Mouse (Mus musculus): ENCODE measurements around the gene Metap2. TPM values are rescaled to one million over a fixed set of nuclear protein-coding genes. Genes with fewer than 3 reads are reported as not detected.

Metap2 gene
- polyA plus RNA-seq, 1 experiment from 2014 or later: 169 TPM

DNA sequence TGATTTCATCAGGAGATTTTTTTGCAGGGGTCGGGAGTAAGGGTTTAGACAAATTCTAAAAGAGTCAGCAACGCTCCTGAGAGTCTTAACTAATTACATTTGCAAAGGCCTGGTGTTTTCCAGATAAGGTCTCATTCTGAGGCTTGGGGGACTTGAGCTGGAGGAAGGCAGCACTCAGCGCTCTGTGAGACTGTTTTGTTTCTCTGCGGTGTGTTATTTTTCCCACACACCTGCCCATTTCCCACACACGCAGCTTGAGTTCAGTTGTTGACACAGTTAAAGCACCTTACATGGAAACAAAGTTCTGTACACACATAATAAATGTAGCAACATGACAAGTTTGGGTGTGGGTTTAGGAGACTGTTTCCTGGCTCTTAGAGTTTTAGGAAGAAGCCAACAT lies 35.1 kb upstream of the Metap2 start:
- ATAC-seq: no peak
- 64% methylated on average over 5 of the region's 5 CpGs for WGBS

DNA sequence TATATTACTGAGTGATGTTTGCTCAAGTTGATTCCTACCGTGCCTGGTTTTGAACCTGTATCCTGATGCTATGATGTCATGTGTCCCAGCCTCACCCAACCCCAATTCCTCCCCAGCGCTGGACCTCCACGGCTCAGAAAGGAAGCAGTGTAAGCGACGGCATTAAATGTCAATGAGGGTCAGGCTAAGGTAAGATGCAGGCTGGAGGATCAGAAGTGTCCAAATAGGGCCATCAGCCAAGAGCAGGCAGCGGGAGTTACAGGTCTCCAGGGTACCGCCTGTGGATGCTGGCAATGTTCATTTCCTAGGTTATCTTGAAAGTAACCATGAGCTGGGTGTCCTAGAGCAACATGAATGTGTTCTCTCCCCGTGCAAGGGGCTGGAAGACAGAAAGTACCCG lies 34.5 kb upstream of the Metap2 start:
- Histone ChIP-seq H3K27me3 (replicated peaks; ENCODE audit: control insufficient read depth, insufficient read depth, low read length) (no peaks in the 10 kb centered on the region), H3K4me1 (ENCODE audit: control insufficient read depth, insufficient read depth, low read length) (no peaks in the 10 kb centered on the region), H3K4me3 (ENCODE audit: low read length) (no peak overlapping the region), H3K27ac (ENCODE audit: low read length) (no peak overlapping the region), H3K4me2 (ENCODE audit: low read depth, low read length) (no peak overlapping the region), H3K36me3 (ENCODE audit: control insufficient read depth, insufficient read depth, low read length) (no peaks in the 10 kb centered on the region), H3K9me3 (ENCODE audit: control insufficient read depth, low read length) (no peaks in the 10 kb centered on the region), H3K9ac (ENCODE audit: low read depth, low read length) (no peak overlapping the region)
- no peak for ATAC-seq
- WGBS: 72% methylated on average over 9 of the region's 9 CpGs

More for the DNA sequence above, 35.1 kb upstream of the Metap2 start:
- no peaks in the 10 kb centered on the region for H3K4me1 ChIP-seq (ENCODE audit: control insufficient read depth, insufficient read depth, low read length)
- H3K27ac ChIP-seq (ENCODE audit: low read length): no peak overlapping the region
- no peak overlapping the region for H3K9ac ChIP-seq (ENCODE audit: low read depth, low read length)
- H3K36me3 ChIP-seq (ENCODE audit: control insufficient read depth, insufficient read depth, low read length): no peaks in the 10 kb centered on the region
- H3K27me3 ChIP-seq (replicated peaks; ENCODE audit: control insufficient read depth, insufficient read depth, low read length): no peaks in the 10 kb centered on the region
- H3K4me3 ChIP-seq (ENCODE audit: low read length): no peak overlapping the region
- H3K4me2 ChIP-seq (ENCODE audit: low read depth, low read length): no peak overlapping the region
- no peaks in the 10 kb centered on the region for H3K9me3 ChIP-seq (ENCODE audit: control insufficient read depth, low read length)

DNA sequence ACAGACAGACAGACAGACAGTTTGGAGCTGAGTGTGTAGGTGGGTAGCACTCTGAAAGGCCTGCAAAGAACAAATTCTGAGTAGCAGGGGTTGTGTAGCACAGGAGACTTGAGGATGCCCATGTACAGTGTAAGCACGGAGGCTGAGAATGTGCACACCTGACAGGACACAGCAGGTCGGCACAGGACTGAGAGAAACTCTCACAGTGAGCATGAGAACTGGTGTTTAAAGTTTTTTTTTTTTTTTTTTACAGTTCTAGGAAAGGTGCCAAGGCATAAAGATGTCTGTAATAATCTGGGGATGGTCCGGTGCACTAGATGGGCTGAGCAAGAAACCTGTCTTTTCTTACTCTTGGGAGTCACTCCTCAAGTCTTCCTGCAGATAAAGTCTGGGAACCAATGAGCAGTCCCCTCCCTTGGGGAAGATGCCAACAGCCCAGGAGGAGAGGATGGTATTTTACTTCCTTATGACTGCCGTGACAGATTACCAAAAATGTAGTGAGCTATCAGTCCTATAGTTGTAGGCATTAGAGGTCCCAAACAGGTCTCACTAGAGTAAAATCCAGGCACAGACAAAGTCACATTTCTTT lies 33.4 kb upstream of the Metap2 start:
- no peaks in the 10 kb centered on the region for H3K27me3 ChIP-seq (replicated peaks; ENCODE audit: control insufficient read depth, insufficient read depth, low read length)
- WGBS: 56% methylated on average over 4 of the region's 4 CpGs
- H3K4me1 ChIP-seq (ENCODE audit: control insufficient read depth, insufficient read depth, low read length): no peaks in the 10 kb centered on the region
- no peaks in the 10 kb centered on the region for H3K36me3 ChIP-seq (ENCODE audit: control insufficient read depth, insufficient read depth, low read length)
- no peak for ATAC-seq
- H3K9me3 ChIP-seq (ENCODE audit: control insufficient read depth, low read length): no peaks in the 10 kb centered on the region
- H3K4me2 ChIP-seq (ENCODE audit: low read depth, low read length): no peak overlapping the region
- H3K9ac ChIP-seq (ENCODE audit: low read depth, low read length): no peak overlapping the region
- no peak overlapping the region for H3K4me3 ChIP-seq (ENCODE audit: low read length)
- no peak overlapping the region for H3K27ac ChIP-seq (ENCODE audit: low read length)

DNA sequence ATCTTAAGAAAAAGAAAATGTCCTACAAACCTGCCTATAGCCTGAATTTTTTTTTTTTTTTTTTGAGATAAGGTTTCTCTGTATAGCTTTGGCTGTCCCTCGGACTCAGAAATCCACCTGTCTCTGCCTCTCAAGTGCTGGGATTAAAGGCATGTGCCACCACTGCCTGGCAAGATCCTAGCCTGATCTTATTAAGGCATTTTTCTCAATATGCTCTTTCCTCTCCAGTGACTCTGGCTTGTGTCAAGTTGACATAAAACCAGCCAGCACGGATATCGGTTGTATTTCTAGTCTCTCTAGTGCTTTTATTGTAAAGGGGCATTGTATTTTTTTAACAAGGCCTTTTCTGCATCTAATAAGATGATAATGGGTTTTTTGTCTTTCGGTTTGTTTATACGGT lies 27.8 kb upstream of the Metap2 start:
- Histone ChIP-seq H3K27ac (ENCODE audit: low read length) (no peak overlapping the region), H3K9ac (ENCODE audit: low read depth, low read length) (no peak overlapping the region), H3K4me1 (ENCODE audit: control insufficient read depth, insufficient read depth, low read length) (no peaks in the 10 kb centered on the region), H3K36me3 (ENCODE audit: control insufficient read depth, insufficient read depth, low read length) (no peaks in the 10 kb centered on the region), H3K9me3 (ENCODE audit: control insufficient read depth, low read length) (no peaks in the 10 kb centered on the region), H3K4me3 (ENCODE audit: low read length) (no peak overlapping the region), H3K27me3 (replicated peaks; ENCODE audit: control insufficient read depth, insufficient read depth, low read length) (no peaks in the 10 kb centered on the region), H3K4me2 (ENCODE audit: low read depth, low read length) (no peak overlapping the region)
- 70% methylated on average over 5 of the region's 5 CpGs for WGBS
- ATAC-seq: no peak

DNA sequence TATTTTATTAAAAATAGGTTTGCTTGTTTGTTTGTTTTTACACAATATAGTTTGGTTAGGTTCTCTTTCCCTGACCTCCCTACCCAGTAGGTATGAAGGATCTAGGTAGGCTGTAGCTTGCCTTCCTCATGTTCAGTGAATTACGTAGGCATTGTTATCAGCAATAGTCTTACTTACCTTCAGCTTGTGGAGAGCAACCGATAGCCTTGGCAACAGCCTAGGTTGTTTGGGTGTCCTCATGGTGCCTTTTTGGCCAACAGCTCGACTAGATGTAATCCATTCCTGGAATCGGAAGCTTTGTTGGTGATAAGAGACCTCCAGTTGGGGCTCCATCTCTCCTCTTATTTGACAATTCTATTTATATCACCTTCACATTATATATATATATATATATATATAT lies 24.3 kb upstream of the Metap2 start:
- ATAC-seq: no peak
- Histone ChIP-seq H3K36me3 (ENCODE audit: control insufficient read depth, insufficient read depth, low read length) (no peaks in the 10 kb centered on the region), H3K27ac (ENCODE audit: low read length) (no peak overlapping the region), H3K4me1 (ENCODE audit: control insufficient read depth, insufficient read depth, low read length) (0 out of 2 replicates have a peak, but pooled peaks cover 3% of the 10 kb centered on the region), H3K9ac (ENCODE audit: low read depth, low read length) (no peak overlapping the region), H3K4me2 (ENCODE audit: low read depth, low read length) (no peak overlapping the region), H3K27me3 (replicated peaks; ENCODE audit: control insufficient read depth, insufficient read depth, low read length) (no peaks in the 10 kb centered on the region), H3K9me3 (ENCODE audit: control insufficient read depth, low read length) (no peaks in the 10 kb centered on the region), H3K4me3 (ENCODE audit: low read length) (no peak overlapping the region)
- 95% methylated on average over 4 of the region's 4 CpGs for WGBS

DNA sequence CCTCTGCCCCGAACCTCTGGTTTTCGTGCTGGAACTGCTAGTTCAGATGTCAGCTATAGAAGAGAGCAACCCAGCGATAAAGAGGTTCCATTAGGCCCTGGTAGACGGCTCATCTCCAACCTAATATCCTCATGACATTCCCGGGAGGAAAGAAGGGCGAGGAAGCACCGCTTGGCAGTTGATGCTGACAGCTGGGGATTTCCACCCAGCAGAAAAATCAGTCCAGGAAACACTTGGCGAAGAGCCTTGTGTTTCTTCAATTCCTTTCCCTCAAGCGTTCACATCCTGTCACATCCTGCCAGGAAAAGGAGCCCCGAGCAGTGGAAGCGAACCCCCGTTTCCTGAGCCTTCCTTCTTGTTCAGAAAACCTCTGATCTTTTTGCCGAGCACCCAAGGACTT lies 22.3 kb upstream of the Metap2 start:
- H3K4me2 ChIP-seq (ENCODE audit: low read depth, low read length): no peak overlapping the region
- no peaks in the 10 kb centered on the region for H3K27me3 ChIP-seq (replicated peaks; ENCODE audit: control insufficient read depth, insufficient read depth, low read length)
- no peak for ATAC-seq
- H3K27ac ChIP-seq (ENCODE audit: low read length): no peak overlapping the region
- H3K4me1 ChIP-seq (ENCODE audit: control insufficient read depth, insufficient read depth, low read length): 0 out of 2 replicates have a peak, but pooled peaks cover 3% of the 10 kb centered on the region
- H3K9me3 ChIP-seq (ENCODE audit: control insufficient read depth, low read length): no peaks in the 10 kb centered on the region
- no peak overlapping the region for H3K4me3 ChIP-seq (ENCODE audit: low read length)
- H3K9ac ChIP-seq (ENCODE audit: low read depth, low read length): no peak overlapping the region
- WGBS: 61% methylated on average over 13 of the region's 13 CpGs
- H3K36me3 ChIP-seq (ENCODE audit: control insufficient read depth, insufficient read depth, low read length): no peaks in the 10 kb centered on the region

DNA sequence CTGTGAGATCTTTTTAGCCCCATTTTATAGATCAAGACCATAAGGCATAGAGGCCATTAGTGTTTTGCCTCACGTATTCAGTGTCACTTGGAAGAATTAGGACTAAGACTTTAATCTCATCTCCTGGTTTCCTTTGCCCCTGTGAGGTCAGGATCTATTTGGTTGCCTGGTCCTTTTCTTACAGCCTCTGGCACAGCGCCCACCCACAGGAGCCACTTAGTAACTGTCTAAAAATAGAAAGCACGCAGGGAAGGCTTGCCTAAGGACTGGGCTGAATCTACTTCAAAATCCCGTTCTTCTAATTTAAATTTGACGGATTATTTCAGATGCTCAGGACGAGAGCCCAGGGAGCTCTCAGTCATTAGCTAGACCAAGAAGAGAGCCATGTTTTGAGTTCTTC lies 21.8 kb upstream of the Metap2 start:
- no peaks in the 10 kb centered on the region for H3K36me3 ChIP-seq (ENCODE audit: control insufficient read depth, insufficient read depth, low read length)
- no peak overlapping the region for H3K27ac ChIP-seq (ENCODE audit: low read length)
- no peaks in the 10 kb centered on the region for H3K27me3 ChIP-seq (replicated peaks; ENCODE audit: control insufficient read depth, insufficient read depth, low read length)
- no peak overlapping the region for H3K4me3 ChIP-seq (ENCODE audit: low read length)
- H3K4me1 ChIP-seq (ENCODE audit: control insufficient read depth, insufficient read depth, low read length): 0 out of 2 replicates have a peak, but pooled peaks cover 3% of the 10 kb centered on the region
- 42% methylated on average over 6 of the region's 6 CpGs for WGBS
- no peak overlapping the region for H3K4me2 ChIP-seq (ENCODE audit: low read depth, low read length)
- H3K9me3 ChIP-seq (ENCODE audit: control insufficient read depth, low read length): no peaks in the 10 kb centered on the region
- H3K9ac ChIP-seq (ENCODE audit: low read depth, low read length): no peak overlapping the region
- ATAC-seq: no peak

DNA sequence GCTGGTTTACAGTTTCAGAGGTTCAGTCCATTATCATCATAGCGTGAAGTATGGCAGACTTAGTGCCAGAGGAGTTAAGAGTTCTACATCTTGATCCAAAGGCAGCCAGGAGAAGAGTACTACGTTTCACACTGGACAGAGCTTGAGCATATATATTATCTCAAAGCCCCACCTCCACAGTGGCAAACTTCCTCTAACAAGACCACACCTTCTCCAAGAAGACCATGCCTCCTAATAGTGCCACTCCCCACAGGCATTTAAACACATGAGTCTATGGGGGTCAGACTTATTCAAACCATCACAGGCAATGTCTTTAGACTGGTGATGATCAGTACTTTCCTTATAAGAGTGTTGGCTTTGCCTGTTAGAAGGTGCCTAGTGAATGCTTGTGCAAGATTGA lies 21.2 kb upstream of the Metap2 start:
- Histone ChIP-seq H3K4me1 (ENCODE audit: control insufficient read depth, insufficient read depth, low read length) (0 out of 2 replicates have a peak, but pooled peaks cover 3% of the 10 kb centered on the region), H3K4me3 (ENCODE audit: low read length) (no peak overlapping the region), H3K27ac (ENCODE audit: low read length) (no peak overlapping the region), H3K36me3 (ENCODE audit: control insufficient read depth, insufficient read depth, low read length) (no peaks in the 10 kb centered on the region), H3K9ac (ENCODE audit: low read depth, low read length) (no peak overlapping the region), H3K9me3 (ENCODE audit: control insufficient read depth, low read length) (no peaks in the 10 kb centered on the region), H3K4me2 (ENCODE audit: low read depth, low read length) (no peak overlapping the region), H3K27me3 (replicated peaks; ENCODE audit: control insufficient read depth, insufficient read depth, low read length) (no peaks in the 10 kb centered on the region)
- 70% methylated on average over 2 of the region's 2 CpGs for WGBS
- no peak for ATAC-seq

DNA sequence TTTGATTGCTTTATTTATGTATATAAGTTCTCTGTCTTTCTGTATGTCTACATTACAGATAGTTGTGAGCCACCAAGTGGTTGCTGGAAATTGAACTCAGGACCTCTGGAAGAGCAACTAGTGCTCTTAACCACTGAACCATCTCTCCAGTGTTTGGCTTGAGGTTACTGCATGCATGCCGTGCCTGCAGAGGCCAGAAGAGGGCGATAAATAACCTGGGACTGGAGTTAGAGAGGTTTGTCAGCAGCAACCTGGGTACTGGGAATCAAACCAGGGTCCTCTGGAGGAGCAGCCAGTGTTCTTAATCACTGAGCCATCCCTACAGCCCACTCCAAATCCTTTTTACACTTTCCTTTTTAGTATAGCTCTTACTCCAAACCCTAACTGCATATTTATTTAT lies 19.9 kb upstream of the Metap2 start:
- Histone ChIP-seq H3K9ac (ENCODE audit: low read depth, low read length) (no peak overlapping the region), H3K9me3 (ENCODE audit: control insufficient read depth, low read length) (no peaks in the 10 kb centered on the region), H3K27me3 (replicated peaks; ENCODE audit: control insufficient read depth, insufficient read depth, low read length) (no peaks in the 10 kb centered on the region), H3K36me3 (ENCODE audit: control insufficient read depth, insufficient read depth, low read length) (no peaks in the 10 kb centered on the region), H3K4me2 (ENCODE audit: low read depth, low read length) (no peak overlapping the region), H3K27ac (ENCODE audit: low read length) (no peak overlapping the region), H3K4me3 (ENCODE audit: low read length) (no peak overlapping the region), H3K4me1 (ENCODE audit: control insufficient read depth, insufficient read depth, low read length) (0 out of 2 replicates have a peak, but pooled peaks cover 3% of the 10 kb centered on the region)
- no peak for ATAC-seq
- WGBS: 75% methylated on average over 2 of the region's 2 CpGs

All from intestine, embryonic 16.5 days (tissue).